Mouse (Mus musculus): ENCODE results near the gene Senp7.

- TF ChIP-seq POLR2A (IDR thresholded peaks at IDR 0.05; ENCODE audit: borderline replicate concordance, low read depth, low read length) (no peak), CTCF (IDR thresholded peaks at IDR 0.05; ENCODE audit: low read depth, low read length) (no peak)
These were observed 83.5 kb downstream of the Senp7 start for GRCm38 (mm10) chr16:56131666-56132065.

Data from bone marrow macrophage, adult 2 months (primary cell).